Mouse (Mus musculus) limb, embryonic 12.5 days (tissue): ENCODE measurements around the gene Sema3a. TPM values are rescaled to one million over a fixed set of nuclear protein-coding genes. Genes with fewer than 3 reads are reported as not detected.

ENCODE experiments used
- ATAC-seq: fragments of 200-750 bp; cut with Nextera tagmentation; 2 replicates; pipeline ENCODE4 v1.8.0; 2017; ENCODE audit warnings: low read depth, moderate TSS enrichment; ENCODE audit not compliant: insufficient number of reproducible peaks, insufficient read depth, low FRiP score, low TSS enrichment
- H3K27ac ChIP-seq: fragments of 300-500 bp; sonication (generic); 2 replicates; pipeline ENCODE4 v1.5.1; 2016; ENCODE audit warnings: mild to moderate bottlenecking, moderate library complexity
- H3K27me3 ChIP-seq: fragments of 300-500 bp; sonication (generic); 2 replicates; pipeline ENCODE4 v1.6.1; 2016; ENCODE audit warnings: mild to moderate bottlenecking, moderate library complexity
- H3K36me3 ChIP-seq: fragments of 300-500 bp; sonication (generic); 2 replicates; pipeline ENCODE4 v1.6.1; 2016; ENCODE audit warnings: mild to moderate bottlenecking, moderate library complexity
- H3K4me1 ChIP-seq: fragments of 300-500 bp; sonication (generic); replicated peaks from 2 replicates; pipeline ENCODE4 v1.6.1; 2016
- H3K4me2 ChIP-seq: fragments of 300-500 bp; sonication (generic); 2 replicates; pipeline ENCODE4 v1.6.1; 2016; ENCODE audit warnings: mild to moderate bottlenecking, moderate library complexity
- H3K4me3 ChIP-seq: fragments of 300-500 bp; sonication (generic); replicated peaks from 2 replicates; pipeline ENCODE4 v1.5.1; 2016; ENCODE audit warnings: mild to moderate bottlenecking
- H3K9ac ChIP-seq: fragments of 300-500 bp; sonication (generic); replicated peaks from 2 replicates; pipeline ENCODE4 v1.6.1; 2016; ENCODE audit warnings: mild to moderate bottlenecking, moderate library complexity
- H3K9me3 ChIP-seq: fragments of 300-500 bp; sonication (generic); 2 replicates; pipeline ENCODE4 v1.6.1; 2016; ENCODE audit warnings: mild to moderate bottlenecking, moderate library complexity
- WGBS: fragments of 180-500 bp; shearing (Covaris S2); methylation state at CpG from one replicate; pipeline ENCODE4 v1.1.7; 2016; 5-methylcytosine and 5-hydroxymethylcytosine counted together
- polyA plus RNA-seq: library from polyadenylated mRNA; unstranded; fragments of >200 nt; fragmentation: Nextera tagmentation; extraction: Ambion mirVana; gene quantifications from 2 replicates; pipeline ENCODE4 v1.2.1, GENCODE M21; 2016

Gene Sema3a
- polyA plus RNA-seq, 1 experiment from 2014 or later = 60.9 TPM

DNA sequence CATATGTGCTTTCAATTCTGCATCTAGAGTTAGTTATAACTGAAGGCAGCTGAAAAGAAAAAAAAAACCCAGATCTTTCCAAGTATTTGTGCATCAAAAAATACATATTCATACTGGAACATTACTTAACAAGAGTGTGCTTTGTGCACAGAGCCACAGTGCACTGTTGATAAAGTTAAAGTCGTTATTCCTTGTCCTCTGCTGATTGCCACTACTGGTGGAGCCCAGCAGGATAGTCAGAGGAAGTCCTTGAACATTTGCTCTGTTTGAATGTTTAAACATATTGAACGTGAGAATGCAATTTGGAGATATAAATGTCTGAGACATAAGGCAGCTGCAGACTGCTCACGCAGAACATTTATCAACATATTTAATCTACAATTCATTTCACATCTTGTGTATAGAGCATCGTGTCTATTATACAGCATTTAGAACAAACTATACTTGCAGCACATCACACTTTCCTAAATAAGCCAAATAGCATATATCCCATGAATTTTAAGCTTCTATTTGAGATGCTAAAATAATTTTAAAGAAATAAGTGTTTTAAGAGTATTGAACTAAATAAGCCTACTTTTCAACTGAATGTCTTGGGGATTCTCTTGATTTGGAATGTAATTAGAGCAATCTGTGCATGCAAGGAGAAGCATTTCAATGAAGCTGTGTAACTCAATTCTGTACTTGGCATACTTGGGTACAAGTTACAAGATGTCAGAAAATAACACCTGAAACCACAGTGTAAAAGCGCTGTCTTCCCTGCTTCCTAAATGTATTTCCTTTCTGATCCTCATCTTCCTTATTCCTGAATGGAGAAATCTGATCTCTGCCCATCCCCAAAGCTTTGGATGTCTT lies 32.8 kb downstream of the Sema3a start:
- no peak for ATAC-seq
- Histone ChIP-seq H3K27me3 (no peaks in the 10 kb centered on the region), H3K4me3 (no peak overlapping the region), H3K9ac (no peak overlapping the region), H3K36me3 (no peaks in the 10 kb centered on the region), H3K4me2 (no peak overlapping the region), H3K9me3 (no peaks in the 10 kb centered on the region), H3K4me1 (no peaks in the 10 kb centered on the region), H3K27ac (no peak overlapping the region)
- 77% methylated on average over 5 of the region's 5 CpGs for WGBS

DNA sequence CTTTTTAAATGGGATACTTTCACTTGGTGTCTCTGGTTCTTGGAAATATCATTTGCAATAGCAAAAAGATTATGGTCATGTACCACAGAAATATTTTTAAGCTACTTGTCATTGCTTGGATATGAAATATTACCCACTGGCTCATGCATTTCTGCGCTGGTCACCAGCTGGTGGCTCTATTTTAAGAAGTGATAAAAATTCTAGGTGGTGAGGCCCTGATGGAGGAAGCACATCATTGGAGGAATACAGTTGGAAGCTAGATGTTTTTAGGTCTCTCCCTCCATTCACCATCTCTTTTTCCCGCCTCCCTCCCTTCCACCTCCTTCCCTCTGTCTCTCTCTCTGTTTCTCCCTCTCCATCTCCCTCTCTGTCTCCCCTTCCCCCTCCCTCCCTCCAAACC lies 57.0 kb downstream of the Sema3a start:
- no peak for ATAC-seq
- no peak overlapping the region for H3K4me2 ChIP-seq
- H3K27ac ChIP-seq = no peak overlapping the region
- WGBS = 90% methylated on average over 2 of the region's 2 CpGs
- H3K27me3 ChIP-seq = no peaks in the 10 kb centered on the region
- H3K4me3 ChIP-seq = no peak overlapping the region
- H3K4me1 ChIP-seq = no peaks in the 10 kb centered on the region
- H3K9ac ChIP-seq = no peak overlapping the region
- no peaks in the 10 kb centered on the region for H3K36me3 ChIP-seq
- no peaks in the 10 kb centered on the region for H3K9me3 ChIP-seq

DNA sequence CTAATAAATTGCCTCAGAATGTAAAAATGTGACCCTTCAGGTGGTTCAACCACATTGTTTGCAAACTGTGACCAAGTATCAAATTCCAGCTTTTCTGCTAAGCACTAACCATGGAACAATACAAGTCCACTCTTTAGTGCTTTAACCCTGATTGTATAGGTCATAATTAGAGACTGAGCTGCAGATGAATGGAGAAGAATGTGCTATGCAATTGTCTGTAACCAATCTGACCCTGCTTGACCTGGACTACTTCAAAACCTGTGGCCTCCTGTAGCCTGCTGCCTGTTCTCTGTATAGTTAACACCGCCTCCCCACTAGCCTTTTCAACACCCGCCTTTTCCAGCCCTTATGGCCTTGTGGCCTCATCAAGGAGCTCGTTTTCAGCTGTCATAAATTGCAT lies 72.7 kb downstream of the Sema3a start:
- ATAC-seq = no peak
- H3K4me2 ChIP-seq = no peak overlapping the region

DNA sequence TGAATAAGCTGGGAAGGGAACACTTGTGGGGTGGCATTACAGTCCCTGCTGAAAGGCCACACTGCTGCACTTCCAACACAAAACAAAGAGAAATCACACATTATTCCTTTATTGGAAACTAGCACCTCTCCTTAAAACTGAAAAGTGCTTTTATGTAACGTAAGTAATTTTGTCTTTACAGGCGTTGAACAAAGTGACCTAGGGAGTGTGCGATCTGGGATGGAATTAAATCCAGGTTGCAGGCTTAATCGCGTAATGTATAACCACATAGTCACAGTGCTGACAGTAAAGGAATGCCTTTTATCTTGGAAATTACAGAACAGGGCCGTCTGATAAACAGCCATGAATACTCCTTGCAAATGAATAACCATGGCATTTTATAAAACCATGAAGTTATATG lies 74.5 kb downstream of the Sema3a start:
- no peak overlapping the region for H3K9ac ChIP-seq
- H3K4me2 ChIP-seq = no peak overlapping the region
- H3K27me3 ChIP-seq = no peaks in the 10 kb centered on the region
- H3K9me3 ChIP-seq = no peaks in the 10 kb centered on the region
- WGBS = 13% methylated on average over 6 of the region's 6 CpGs
- H3K27ac ChIP-seq = no peak overlapping the region
- H3K36me3 ChIP-seq = no peaks in the 10 kb centered on the region
- H3K4me1 ChIP-seq = peaks cover 19% of the 10 kb centered on the region
- no peak overlapping the region for H3K4me3 ChIP-seq
- no peak; the same call in 1 of the 2 replicates for ATAC-seq

More for the DNA sequence above, 72.7 kb downstream of the Sema3a start:
- Histone ChIP-seq H3K4me1 (peaks cover 19% of the 10 kb centered on the region), H3K27ac (no peak overlapping the region), H3K4me3 (no peak overlapping the region), H3K9me3 (no peaks in the 10 kb centered on the region), H3K9ac (no peak overlapping the region), H3K27me3 (no peaks in the 10 kb centered on the region), H3K36me3 (no peaks in the 10 kb centered on the region)
- 9% methylated on average over 3 of the region's 3 CpGs for WGBS

DNA sequence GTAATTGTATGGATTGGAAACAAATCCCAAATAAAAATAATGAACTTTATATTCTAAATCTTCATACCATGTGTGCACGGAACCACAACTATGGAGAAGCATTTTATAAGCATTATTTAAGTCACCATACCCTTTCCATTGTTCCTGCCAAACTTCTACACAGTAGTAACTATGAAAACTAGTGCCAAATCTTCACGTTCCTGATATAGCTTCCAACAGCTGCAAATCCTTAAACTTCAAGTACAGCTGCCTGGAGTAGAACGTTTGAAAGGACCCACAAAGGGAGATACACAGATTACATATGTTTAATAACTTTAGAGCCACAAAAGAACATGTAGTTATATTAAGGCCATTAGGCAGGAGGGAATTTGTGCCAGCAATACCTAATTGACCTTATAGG lies 130.1 kb downstream of the Sema3a start:
- ATAC-seq = no peak
- Histone ChIP-seq H3K27me3 (no peaks in the 10 kb centered on the region), H3K9ac (no peak overlapping the region), H3K36me3 (no peaks in the 10 kb centered on the region), H3K4me2 (no peak overlapping the region), H3K9me3 (no peaks in the 10 kb centered on the region), H3K4me1 (no peaks in the 10 kb centered on the region), H3K4me3 (no peak overlapping the region), H3K27ac (no peak overlapping the region)
- WGBS = 63% methylated on average over 3 of the region's 3 CpGs

DNA sequence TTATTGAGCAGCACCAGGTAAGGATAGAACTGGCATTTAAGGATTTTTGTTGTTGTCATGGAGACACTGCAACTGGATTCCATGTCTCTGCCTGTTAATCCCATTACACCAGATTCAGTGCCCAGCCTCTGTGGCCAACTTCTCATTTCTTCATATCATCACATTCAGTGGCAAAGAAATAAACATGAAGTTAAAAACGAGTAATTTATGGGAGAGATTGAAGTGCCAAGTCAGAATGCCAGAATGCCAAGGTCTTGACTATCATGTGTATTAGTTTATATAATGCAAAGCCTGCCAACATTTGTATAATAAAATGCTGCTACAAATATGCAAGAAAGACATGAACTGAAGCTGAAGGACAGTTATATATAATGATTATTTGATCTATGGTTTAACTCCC lies 131.1 kb downstream of the Sema3a start:
- Histone ChIP-seq H3K4me1 (no peaks in the 10 kb centered on the region), H3K27me3 (no peaks in the 10 kb centered on the region), H3K9ac (no peak overlapping the region), H3K27ac (no peak overlapping the region), H3K4me2 (no peak overlapping the region), H3K9me3 (no peaks in the 10 kb centered on the region), H3K4me3 (no peak overlapping the region), H3K36me3 (no peaks in the 10 kb centered on the region)
- no peak for ATAC-seq
- WGBS = 81% methylated on average over 1 of the region's 1 CpGs

DNA sequence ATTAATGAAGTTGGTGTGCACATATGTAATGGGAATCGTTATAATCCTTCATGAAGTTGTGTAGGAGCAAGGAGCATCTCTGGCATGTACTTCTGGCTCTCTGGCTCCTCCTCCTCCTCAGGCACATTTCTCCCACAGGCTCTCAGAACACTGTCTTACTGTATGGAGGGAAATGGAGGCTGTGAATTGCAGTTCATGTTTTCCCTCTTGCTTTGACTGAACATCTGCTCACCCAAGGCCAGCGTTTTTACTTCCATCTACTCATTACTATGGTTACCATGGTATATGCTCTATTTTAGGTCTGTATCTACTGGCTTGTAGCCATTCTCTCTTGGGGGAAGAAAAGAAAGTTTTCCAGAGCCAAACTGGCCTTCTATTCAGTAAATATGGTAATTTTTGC lies 137.9 kb downstream of the Sema3a start:
- WGBS = 82% methylated on average over 2 of the region's 2 CpGs
- Histone ChIP-seq H3K9me3 (no peaks in the 10 kb centered on the region), H3K4me2 (no peak overlapping the region), H3K27me3 (no peaks in the 10 kb centered on the region), H3K4me1 (no peaks in the 10 kb centered on the region), H3K36me3 (no peaks in the 10 kb centered on the region), H3K27ac (no peak overlapping the region), H3K9ac (no peak overlapping the region), H3K4me3 (no peak overlapping the region)
- no peak for ATAC-seq

DNA sequence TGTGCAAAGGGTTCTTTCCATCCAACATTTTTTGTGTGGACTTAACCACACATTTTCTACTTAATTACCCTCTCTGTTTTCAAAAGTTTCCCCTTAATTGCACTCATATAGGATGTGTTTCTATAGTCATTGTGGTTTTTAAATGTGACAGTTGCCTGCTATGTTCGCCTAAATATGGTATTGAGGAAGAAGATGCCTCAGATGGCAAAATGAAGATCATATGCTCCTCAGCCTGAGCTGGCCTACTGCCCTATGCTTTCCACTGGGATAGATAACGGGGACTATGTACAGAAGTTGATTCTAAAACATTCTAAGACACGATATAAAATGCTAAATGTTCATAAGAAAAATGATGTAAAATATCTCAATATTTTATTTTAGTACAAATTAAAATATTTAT lies 138.3 kb downstream of the Sema3a start:
- no peaks in the 10 kb centered on the region for H3K4me1 ChIP-seq
- H3K36me3 ChIP-seq = no peaks in the 10 kb centered on the region
- WGBS = 88% methylated on average over 3 of the region's 3 CpGs
- no peak for ATAC-seq
- no peaks in the 10 kb centered on the region for H3K9me3 ChIP-seq
- no peaks in the 10 kb centered on the region for H3K27me3 ChIP-seq
- no peak overlapping the region for H3K4me2 ChIP-seq
- H3K27ac ChIP-seq = no peak overlapping the region
- no peak overlapping the region for H3K9ac ChIP-seq
- no peak overlapping the region for H3K4me3 ChIP-seq

DNA sequence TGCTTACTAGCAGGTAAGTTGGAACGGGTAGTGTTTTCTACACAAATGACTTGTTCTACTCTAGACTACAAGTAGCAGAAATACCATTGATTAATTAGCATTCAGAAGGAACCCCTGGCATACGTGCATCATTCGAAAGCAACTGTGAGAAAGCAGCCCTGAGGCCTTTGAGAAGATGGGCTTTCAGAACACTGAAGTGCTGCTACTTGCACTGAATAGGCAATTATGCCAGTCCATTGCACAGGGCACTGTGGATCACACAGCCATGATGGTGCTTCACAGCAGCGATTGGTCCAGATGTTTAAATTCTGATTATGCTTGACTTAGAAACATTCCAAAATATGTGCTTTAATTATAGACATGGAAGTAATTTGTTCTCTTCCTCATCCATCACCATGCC lies 187.5 kb downstream of the Sema3a start:
- Histone ChIP-seq H3K27ac (no peak overlapping the region), H3K9me3 (no peaks in the 10 kb centered on the region), H3K4me1 (no peaks in the 10 kb centered on the region), H3K9ac (no peak overlapping the region), H3K27me3 (no peaks in the 10 kb centered on the region), H3K4me2 (no peak overlapping the region), H3K36me3 (no peaks in the 10 kb centered on the region), H3K4me3 (no peak overlapping the region)
- 76% methylated on average over 4 of the region's 4 CpGs for WGBS
- ATAC-seq = no peak

DNA sequence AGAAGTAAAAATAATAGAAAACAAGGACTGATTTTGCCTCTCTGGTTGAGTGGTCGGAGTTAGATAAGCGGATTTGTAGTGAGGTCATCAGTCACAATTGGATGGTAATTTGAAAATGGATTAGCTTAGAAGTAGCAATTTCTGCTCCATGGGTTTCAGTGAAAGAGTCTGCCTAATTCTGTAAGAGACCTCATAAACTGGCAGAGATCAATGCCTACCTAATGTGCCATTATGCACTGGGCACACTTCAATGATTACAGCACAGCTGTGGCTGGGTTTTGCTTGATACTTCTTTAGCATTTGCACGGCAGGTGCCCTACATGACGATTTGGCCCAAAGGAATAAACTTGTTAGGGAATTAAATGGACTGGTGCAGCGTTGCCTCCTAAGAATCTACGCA lies 188.8 kb downstream of the Sema3a start:
- H3K27me3 ChIP-seq = no peaks in the 10 kb centered on the region
- no peak overlapping the region for H3K4me2 ChIP-seq
- no peak overlapping the region for H3K27ac ChIP-seq
- H3K4me3 ChIP-seq = no peak overlapping the region
- peaks cover 6% of the 10 kb centered on the region for H3K4me1 ChIP-seq
- 46% methylated on average over 6 of the region's 6 CpGs for WGBS
- H3K36me3 ChIP-seq = no peaks in the 10 kb centered on the region
- H3K9me3 ChIP-seq = no peaks in the 10 kb centered on the region
- H3K9ac ChIP-seq = no peak overlapping the region
- ATAC-seq = no peak

DNA sequence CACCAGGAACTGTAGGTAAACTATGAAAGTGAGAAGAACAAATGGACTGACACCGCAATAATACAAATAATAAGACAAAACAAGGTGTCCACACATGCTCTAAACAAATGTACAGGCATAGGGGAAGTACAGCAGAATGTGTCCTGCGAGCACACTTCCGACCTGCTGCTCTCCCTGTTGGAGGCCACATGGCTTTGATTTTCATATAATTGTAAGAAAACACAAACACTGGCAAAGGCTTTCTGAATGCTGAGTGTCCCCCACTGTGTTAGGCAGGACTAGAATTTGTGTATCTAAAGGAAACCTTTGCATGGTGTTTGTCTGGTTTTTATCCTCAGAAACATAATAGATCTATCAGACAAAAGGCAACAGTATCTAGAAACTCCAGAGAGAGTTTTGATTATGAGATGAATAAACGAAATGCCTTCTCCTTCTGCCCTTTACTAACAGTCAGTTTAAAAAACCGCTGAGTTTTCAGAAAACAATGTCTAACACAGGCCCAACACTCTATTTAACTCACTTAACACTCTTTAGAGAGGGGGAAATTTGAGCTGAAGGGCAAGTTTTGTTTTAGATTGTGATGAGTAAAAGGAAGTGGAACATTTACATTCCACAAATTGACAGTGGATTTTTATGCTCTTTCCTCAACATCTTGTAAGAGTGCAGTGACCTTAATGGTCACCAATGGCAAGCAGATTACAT lies 193.7 kb downstream of the Sema3a start:
- no peaks in the 10 kb centered on the region for H3K27me3 ChIP-seq
- no peak overlapping the region for H3K9ac ChIP-seq
- 37% methylated on average over 5 of the region's 5 CpGs for WGBS
- H3K36me3 ChIP-seq = no peaks in the 10 kb centered on the region
- no peak for ATAC-seq
- H3K4me1 ChIP-seq = peaks cover 12% of the 10 kb centered on the region
- no peak overlapping the region for H3K27ac ChIP-seq
- no peak overlapping the region for H3K4me3 ChIP-seq
- no peak overlapping the region for H3K4me2 ChIP-seq
- H3K9me3 ChIP-seq = no peaks in the 10 kb centered on the region
